Mouse (Mus musculus): ENCODE measurements around the gene Grcc10.

Grcc10 gene

DNA sequence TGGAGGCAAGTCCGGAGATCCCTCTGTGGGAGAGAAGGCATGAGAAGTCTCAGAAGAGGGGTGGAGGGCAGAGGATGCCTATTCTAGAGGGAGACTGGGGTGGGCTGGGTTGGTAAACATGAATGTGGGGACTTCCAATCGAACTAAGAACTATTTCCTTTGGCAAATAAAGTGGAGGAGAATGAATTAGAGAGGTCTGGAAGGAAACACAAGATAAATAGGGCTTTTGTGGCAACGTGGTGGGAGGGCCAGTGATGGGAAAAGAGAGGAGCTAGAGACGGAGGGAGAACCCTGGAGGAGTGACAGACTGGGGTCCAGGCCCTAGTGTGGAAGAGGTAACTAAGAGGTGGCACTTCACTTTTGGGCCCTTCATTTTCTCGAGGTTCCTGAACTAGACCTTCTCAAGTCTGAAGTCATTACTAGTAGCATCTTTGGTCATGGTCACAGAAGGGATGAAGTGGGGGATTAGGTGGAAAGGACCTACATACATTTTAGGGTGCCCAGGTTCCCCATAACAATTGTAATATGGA is 16.2 kb upstream of the Grcc10 start:
- DNase-seq (ENCODE audit: low read depth, low spot score), result no peak

DNA sequence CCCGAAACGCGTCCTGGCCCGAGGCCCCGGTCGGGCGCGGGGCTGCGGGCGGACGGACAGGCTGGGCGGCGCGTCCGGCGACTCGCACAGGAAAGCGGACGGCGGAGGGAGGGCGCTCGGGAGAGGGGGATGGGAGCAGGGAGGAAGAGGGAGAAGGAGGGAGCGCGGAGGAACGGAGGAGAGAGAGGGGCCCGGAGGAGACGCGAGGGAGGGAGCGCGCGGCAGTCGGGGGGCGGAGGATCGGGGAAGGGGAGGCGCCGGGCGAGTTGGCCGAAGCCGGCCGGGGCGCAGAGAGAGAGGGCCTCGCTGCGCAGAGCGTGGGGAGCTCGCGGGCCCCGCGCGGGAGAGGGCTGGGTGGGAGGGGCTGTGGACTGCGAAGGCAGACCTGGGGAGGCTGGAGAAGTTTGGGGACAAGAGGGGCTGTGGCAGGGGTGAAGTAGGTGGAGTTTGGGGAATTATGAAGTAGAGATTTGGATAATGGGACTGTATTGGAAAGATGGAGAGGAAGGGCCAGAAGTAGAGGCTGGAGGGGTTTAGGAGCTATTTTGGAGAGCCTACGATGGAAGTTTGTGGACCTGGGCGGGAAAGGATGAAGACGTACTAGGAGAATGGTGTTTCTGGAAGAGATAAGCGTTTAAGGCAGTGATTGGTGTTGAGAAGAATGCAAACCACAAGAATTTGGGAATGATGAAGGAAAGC is 15.6 kb upstream of the Grcc10 start:
- no peak for DNase-seq (ENCODE audit: low read depth, low spot score)

DNA sequence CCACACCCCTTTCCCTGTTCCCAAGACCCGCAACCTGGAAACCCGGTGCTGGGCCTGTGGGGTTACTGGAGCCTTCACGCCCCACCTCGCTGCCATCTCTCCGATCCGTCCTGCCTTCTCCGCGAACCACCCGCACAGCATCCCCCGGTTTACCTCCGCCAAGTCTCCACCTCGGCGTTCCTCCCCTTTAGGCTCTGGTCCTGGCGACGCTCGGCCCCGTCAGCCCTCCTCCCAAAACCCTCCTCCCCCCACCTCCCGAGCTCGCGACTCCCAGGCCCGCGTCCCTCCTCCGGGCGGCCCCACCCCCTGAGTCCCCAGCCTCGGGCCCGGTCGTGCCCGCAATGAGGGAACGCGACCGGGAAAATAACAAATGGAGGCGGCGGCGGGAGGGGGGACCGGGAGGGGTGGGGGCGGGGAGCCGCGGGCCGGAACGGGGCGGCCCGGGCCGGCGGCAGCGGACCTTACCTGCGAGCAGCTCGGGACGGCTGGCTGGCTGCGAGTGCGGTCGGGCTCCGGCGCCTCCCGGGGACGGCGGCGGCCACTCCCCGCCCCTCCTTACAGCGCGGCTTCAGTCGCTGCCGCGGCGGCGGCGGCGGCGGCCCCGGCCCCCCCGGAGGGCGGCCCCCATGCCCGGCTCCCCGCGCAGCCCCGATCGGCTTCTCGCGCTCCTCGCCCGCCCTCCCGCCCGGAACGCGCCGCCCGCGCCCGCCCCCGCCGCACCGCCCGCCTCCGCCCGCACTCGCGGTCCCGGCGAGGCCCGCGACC is 14.8 kb upstream of the Grcc10 start, which contains the start of the genes Gm45234 and Atn1:
Gm45234 (minus strand) TSS at position 191 of the 765 bp plus-strand sequence.
Atn1 (minus strand) TSS at position 694 of the 765 bp plus-strand sequence.
- DNase-seq (ENCODE audit: low read depth, low spot score), result no peak

DNA sequence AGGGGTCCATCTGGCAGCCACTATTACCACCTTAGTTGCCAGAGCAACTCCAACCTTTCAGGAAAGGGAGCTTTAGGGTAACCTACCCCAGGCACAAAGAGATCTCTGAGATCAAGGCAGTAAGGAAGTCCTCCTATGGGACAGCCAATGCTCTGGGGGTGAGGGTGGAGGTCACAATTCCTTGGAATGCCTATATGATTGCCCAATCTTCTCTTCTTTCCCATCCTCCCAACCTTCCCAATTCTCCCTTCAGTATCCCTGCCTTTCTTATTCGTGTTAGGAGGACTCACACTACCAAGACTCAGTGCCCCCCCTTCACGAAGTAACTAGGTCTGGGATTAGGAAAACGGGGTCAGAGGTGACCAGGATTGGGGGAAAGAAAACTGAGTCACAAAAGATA is 14.1 kb upstream of the Grcc10 start:
- DNase-seq (ENCODE audit: low read depth, low spot score), result no peak

DNA sequence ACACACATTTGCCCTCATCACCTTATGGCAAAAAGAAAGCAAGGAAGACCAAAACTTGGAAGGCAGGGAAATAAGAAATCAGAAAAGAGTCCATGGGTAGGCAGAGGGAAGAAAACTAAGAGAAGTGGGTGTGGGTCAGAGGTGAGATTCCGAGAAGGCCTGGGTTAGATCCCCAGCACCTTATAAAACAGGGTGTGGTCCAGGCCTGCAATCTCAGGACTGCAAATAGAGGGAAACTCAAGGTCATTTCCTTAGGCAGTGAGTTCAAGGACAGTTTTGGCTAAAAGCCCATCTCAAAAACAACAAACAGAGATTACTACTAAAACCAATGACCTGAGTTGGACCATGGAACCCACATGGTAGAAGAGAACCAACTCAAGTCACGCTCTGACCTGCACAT is 12.7 kb upstream of the Grcc10 start:
- no peak for DNase-seq (ENCODE audit: low read depth, low spot score)

DNA sequence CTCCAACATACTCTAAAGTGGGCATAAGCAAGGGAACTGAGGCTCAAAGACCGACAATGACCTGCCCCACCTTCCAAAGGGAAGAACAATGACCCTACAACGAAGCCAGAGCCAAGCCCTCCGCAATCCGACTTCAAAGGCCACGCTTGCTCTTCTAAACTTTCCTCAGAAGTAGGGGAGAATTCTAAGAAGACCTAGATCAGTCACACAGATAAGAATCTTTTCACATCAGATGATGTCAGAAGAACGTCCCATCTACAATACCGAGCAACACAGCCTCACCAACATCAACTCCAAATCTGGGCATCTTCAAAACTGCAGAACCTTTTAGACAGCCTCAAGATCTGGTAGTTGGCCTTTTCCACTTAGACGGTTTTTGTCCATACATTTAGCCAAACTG is 9.2 kb upstream of the Grcc10 start:
- no peak for DNase-seq (ENCODE audit: low read depth, low spot score)

DNA sequence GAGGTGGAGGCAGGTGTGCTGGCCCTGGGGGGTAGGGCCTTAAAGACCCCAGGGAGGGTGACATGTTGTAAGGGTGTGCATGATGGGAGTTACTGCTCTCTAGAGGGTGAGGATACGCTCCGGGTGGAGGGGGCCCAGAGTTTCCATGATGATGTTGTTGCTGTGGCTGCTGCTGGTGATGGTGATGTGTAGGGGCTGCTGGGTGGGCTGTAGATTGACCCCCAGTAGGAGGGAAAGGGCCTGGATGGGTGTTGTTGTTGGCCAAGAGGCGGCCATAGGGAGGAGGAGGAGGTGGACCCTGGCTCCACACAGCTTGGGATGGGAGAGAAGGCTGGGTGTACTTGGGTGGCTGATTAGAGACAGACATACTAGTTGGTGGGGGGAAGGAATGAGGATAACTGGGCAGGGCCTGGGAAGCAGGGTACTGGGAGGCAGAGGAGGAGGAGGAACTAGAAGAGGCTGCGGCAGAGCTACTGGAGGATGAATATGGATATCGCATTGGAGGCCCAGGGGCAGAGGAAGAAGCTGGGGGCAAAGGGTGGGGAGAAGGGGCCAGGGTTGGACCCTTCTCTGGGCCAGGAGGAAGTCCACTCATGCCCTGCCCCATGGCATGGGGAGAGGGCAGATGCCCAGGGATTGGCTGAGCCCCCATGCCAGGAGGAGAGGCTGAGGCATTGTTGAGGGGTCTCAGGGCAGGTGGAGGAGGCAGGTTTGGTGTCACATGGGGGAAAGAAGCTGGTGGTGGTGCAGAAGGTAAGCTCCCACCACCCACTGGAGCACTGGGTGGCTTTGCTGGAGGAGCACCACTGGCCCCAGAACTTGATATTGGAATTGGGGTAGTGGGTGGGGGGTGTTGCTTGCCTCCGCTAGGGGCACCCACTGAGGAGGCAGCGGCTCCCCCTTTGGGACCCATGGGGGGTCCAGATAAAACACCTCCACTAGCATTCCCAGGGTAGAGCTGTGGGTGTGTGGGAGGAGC is 5.8 kb upstream of the Grcc10 start:
- DNase-seq (ENCODE audit: low read depth, low spot score), result no peak

DNA sequence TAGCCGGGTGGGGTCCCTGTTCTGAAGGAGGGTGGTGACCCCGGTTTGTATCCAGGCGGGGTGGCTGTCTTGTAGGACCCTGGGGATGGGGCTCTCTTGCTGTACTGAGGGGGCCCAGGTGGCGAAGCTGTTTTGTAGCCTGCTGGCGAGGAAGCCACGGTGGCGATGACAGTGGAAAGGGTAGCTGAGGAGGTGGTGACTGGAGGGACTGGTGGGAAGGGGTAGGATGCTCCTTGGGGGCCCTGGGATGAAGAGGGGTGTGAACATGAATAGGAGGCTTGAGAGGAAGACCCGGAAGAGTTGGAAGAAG is 5.1 kb upstream of the Grcc10 start:
- no peak for DNase-seq (ENCODE audit: low read depth, low spot score)

DNA sequence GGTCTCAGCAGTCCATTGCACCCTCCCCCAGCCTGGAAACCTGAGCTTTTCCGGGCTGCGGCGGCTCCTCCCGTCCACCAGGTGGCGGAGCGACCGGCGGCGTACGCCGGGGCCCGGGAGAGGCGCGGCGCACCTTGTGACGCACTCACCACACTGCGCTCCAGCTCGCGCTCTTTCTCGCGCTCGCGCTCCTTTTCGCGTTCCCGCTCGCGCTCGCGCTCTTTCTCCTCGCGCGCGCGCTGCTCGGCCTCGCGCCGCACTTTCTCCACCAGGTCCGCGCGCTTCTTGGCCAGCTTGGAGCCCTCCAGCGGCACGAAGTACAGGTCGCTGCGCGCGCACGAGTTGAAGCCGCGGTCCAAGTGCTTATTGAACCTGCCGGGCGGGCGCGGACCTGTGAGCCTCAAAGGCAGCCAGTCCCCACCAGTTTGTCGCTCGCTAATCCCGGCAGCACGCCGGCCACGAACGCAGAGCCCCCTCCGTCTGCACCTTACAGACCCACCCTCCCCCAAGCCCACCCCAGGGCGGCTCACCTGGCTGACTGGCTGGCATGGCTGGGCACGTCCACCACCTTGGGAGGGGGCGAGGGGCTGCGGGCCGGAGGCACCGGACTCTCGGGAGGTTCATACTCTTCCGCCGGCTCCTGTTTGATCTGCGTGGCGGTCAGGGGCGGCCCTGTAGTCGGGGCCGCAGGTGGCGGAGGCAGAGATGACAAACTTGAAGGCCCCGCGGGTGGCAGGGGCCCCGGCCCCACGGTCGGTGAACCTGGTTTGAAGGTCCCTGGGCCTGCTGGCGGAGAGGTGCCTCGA is 4.5 kb upstream of the Grcc10 start:
- DNase-seq (ENCODE audit: low read depth, low spot score), result peak; percentile 89

DNA sequence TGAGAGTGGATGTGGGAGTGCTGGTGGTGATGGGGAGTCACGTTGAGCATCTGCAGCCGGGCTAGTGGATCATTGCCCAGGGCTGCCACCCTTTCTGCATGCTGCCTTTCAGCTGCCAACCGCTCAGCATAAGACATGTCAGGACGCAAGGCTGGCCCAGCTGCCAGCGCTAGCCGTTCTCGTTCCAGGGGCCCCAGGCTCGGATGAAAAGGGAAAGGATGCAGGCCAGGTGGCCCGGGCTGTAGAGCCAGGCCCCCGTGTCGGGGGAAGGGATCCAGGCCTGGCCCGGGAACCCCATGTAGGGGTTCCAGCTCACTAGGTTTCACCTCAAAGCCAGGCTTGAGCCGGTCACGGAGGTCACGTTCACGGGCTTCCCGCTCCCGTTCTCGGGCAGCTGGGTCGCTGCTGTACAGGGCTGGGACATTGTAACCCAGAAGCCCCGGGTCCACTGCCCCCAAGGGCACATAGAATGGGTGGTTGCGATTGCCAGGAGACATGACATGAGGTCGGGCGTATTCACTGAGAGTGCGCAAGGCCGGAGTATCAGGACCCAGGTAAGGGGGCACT is 3.7 kb upstream of the Grcc10 start:
- DNase-seq (ENCODE audit: low read depth, low spot score), result no peak

DNA sequence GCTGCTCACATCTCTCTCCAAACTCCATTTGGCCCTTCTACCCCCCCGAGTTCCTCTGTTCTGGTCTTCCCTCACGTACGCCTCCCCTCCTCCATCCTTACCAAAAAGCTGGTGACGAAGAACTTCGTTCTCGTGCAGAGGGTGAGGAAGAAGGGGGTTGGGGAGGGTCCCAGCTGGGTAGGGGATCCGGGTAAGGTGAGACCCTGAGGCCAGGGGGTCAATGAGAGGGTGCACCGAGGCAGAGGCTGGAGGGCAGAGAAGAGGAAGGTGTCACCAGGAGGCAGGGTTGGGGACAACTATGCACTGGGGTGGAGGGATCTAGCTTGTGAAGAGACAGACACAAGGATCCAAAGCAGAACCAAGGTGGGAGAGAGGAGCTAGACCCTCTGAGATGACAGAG is 2.5 kb upstream of the Grcc10 start:
- no peak for DNase-seq (ENCODE audit: low read depth, low spot score)

DNA sequence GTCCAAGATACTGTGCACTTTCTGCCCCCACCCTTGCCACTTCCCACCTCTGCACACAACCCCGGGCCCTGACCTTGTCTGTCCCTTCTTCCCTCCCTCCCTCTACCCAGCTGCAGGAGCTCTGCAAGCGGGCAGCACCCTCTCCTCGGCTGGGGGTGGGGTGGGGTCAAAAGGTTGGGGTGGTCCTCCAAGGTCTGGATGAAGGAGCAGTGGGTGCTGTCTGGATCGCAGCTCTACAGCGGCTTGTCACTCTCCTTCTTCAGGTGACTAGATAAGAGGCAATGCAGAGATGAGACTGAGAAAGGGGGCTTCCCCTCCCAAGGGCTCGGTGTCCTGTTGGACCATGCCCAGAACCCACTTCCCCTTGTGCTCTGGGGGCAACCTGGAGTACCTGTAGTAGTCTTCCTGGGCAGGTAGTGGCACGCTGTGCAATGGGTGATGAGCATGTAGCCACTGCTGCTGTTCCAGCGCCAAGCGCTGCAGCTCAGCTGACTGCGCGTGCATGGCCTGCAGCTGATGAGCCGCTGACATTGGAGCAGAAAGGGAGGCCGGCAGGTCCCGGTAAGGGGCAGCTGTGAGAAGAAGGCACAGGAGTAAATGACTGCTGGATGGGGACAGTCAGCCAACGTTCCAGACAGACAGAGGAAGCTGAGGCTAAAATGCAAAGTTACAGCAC is 1.8 kb upstream of the Grcc10 start:
- no peak for DNase-seq (ENCODE audit: low read depth, low spot score)

DNA sequence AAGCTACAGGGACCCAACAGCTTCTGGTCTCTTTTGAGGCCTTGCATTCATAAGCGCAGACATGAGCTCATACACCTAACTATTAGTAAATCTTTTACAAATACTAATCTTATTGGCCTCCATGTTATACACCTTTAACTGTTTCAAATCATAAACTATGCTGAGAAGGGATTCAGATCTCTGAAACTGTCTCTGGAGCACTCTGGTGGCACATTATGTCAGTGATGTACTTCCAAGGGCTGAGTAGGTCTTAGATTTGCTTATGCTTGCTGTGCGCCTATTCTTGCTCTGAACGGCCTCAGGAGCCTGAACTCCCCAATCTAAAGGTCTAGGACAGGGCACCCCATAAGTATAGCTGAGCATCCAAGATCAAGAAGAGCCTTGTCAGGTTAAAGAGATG is 668 bp upstream of the Grcc10 start:
- no peak for DNase-seq (ENCODE audit: low read depth, low spot score)

DNA sequence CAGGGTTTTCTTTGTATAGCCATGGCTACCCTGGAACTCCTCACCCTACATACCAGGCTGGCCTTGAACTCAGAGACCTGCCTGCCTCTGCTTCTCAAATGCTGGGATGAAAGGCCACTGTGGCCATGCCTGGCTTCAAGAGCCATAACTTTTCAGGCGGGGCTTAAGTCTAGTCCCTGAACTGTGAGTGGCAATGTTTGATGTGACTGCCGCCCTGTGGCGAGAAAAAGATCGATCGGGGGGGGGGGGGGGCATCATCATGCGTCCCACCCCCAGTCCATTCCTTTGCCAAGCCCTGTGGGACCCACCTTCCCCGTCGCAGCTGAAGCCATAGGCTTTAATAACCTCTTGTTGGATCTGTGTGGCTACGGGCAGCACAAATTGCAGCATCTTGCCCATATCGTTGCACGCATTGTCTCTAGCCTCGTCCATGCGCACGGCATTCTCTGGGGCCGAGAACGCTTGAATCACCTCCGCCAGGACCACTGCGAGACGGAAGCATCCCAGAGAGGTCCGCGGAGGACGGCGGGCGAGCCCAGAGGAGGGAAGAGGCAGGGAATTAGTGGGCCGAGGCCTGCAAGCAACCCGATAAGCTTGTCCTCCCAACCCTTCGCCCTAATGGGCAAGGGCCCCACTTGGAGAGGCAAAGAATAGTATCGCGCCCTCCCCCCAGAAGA is 825 bp downstream of the Grcc10 start:
- no peak for DNase-seq (ENCODE audit: low read depth, low spot score)

DNA sequence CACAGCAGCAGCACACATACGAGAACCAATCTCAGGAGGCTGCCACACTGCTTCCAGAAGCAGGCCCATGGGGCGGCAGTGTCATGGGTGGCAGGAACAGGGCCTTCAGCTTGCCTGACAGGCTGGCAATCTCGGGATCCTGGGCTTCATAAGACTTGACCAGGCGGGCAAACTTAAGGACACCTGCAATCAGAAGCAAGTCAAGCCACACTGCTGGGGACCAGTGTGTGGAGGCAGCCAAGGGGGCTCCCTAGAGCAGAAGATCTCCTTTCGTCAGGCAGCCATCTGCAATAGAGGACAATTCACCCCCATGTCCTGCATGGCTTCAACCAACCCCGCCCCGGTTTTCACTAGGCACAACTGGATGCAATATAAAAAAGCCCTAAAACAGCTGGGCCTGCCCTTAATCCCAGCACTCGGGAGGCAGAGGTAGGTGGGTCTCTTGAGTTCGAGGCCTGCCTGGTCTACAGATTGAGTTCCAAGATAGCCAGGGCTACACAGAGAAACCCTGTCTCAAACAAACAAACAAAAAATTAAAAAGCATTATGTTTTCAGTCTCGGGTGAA is 1.9 kb downstream of the Grcc10 start:
- DNase-seq (ENCODE audit: low read depth, low spot score), result no peak

DNA sequence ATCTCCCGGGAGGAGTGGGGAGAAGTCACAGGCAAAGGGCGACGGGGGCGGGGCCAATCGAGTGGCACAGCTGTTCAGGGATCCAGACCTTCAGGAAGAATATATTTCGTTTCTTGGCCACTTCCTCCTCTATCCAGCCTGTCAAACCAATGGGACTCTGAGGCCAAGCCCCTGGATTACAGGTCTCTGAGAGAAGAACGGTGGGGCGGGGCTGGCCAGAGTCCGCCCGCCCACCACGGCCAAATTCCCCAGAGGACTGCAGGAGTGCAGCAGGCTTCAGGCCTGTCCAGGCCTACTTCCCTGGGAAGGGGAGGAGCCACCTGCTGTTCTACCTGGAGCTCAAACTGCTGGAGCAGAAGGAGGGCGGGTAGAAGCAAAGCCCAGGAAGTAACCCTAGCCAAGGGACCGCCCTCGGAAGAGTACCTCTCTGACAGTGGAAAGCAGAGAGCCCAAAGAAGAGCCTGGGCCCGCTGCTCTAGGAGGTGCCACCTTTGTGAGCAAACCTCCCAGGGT is 2.6 kb downstream of the Grcc10 start, which contains the start of gene Ptpn6:
Ptpn6 (minus strand) TSS at position 204 of the 513 bp plus-strand sequence.
- DNase-seq (ENCODE audit: low read depth, low spot score), result no peak

DNA sequence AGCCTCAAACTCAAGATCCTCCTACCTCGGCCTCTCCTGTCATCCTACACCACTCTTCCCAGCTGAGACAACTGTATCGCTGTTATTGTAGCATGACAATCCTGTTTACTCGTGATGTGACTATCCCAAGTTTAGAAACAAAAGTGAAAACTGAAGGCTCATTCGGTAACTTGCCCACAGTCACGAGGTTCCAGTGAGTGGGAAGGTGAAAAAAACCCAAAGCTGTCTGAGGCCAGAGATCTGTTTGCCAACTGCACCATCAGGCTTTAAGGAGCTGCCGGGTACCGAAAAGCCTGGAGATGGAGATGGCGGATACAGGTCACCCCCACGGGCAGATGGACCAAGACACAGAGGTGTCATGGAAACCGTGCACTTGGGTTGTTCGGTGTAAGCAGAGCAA is 4.1 kb downstream of the Grcc10 start:
- DNase-seq (ENCODE audit: low read depth, low spot score), result no peak

DNA sequence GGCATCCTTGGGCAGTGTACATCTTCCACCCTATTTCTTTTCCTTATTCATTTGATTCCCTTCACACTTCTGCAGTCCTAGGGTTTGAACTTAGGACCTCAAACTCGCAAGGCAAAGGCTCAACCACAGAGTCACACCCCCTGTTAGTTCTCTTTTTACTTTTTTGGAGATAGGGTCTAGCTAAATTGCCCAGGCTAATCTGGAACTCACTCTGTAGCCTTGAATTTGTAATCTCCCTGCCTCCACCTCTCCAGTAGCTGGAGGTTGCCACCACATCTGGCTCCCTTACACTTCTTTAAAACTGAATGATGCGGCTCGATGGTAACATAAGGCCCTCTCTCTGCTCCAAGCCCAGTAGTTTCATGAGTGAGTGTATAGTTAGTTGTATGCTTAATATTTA is 6.8 kb downstream of the Grcc10 start:
- no peak for DNase-seq (ENCODE audit: low read depth, low spot score)

Measured in brain, embryonic 18.5 days (tissue).